Mouse (Mus musculus) granulocyte monocyte progenitor cell, adult 5-6 weeks (primary cell): ENCODE measurements around the gene Rpl34. TPM values are rescaled to one million over a fixed set of nuclear protein-coding genes. Genes with fewer than 3 reads are reported as not detected.
A peak's percentile ranks its signal among the peaks of the same experiment; 100 is the strongest.

Experiments used
- ATAC-seq: replicated peaks from 2 replicates; pipeline ENCODE4 v1.8.0; 2016; ENCODE audit warnings: mild to moderate bottlenecking, moderate TSS enrichment, inconsistent platforms; ENCODE audit not compliant: poor library complexity, severe bottlenecking
- total RNA-seq, 2 experiments: library from RNA; stranded (forward) in 1 of 2; stranded (reverse) in 1 of 2; fragments of 200-712, 200-1000 nt in 1 of 2; fragments of >200 nt in 1 of 2; fragmentation: Nextera tagmentation in 1 of 2; gene quantifications; 2 replicates each; pipeline ENCODE4 v1.2.3; 2014 to 2017

The Rpl34 gene
- total RNA-seq, 2 experiments from 2014 or later: 2,686 to 2,815 TPM

- peak; percentile 87 for ATAC-seq
These were observed 15.2 kb downstream of the Rpl34 start for GRCm38 (mm10) chr3:130714775-130715568.

- no peak for ATAC-seq
These were observed 17.3 kb downstream of the Rpl34 start for GRCm38 (mm10) chr3:130712891-130713290.

GRCm38 (mm10) chr3:130710103-130710502 is 20.1 kb downstream of the Rpl34 start:
- ATAC-seq: no peak

GRCm38 (mm10) chr3:130708967-130709924 is 21.0 kb downstream of the Rpl34 start, which contains the start of gene Ostc:
Gene Ostc, minus strand, starts transcription at chr3:130709444.
- peak; percentile 92 for ATAC-seq

- peak; percentile 27 for ATAC-seq
These were observed 21.7 kb downstream of the Rpl34 start for GRCm38 (mm10) chr3:130708529-130708928.

- no peak for ATAC-seq
These were observed 27.9 kb downstream of the Rpl34 start for GRCm38 (mm10) chr3:130702289-130702688.

GRCm38 (mm10) chr3:130697622-130698021 is 32.6 kb downstream of the Rpl34 start:
- no peak for ATAC-seq

GRCm38 (mm10) chr3:130694705-130695104 is 35.5 kb downstream of the Rpl34 start:
- peak; percentile 38; the same call in 1 of the 2 replicates for ATAC-seq

- no peak for ATAC-seq
These were observed 36.1 kb downstream of the Rpl34 start for GRCm38 (mm10) chr3:130694041-130694593.

GRCm38 (mm10) chr3:130691596-130692170 is 38.5 kb downstream of the Rpl34 start:
- ATAC-seq: peak; percentile 43

- peak; percentile 70 for ATAC-seq
These were observed 39.2 kb downstream of the Rpl34 start for GRCm38 (mm10) chr3:130690834-130691595.

- ATAC-seq: peak; percentile 32; the same call in 1 of the 2 replicates
These were observed 40.6 kb downstream of the Rpl34 start for GRCm38 (mm10) chr3:130689630-130690029.

- ATAC-seq: no peak
These were observed 43.1 kb downstream of the Rpl34 start for GRCm38 (mm10) chr3:130687051-130687450.

GRCm38 (mm10) chr3:130685014-130685366 is 45.2 kb downstream of the Rpl34 start:
- no peak for ATAC-seq

GRCm38 (mm10) chr3:130684276-130685013 is 45.8 kb downstream of the Rpl34 start:
- ATAC-seq: no peak

GRCm38 (mm10) chr3:130683836-130684235 is 46.4 kb downstream of the Rpl34 start:
- ATAC-seq: no peak

GRCm38 (mm10) chr3:130682183-130682582 is 48.0 kb downstream of the Rpl34 start:
- no peak for ATAC-seq

- ATAC-seq: no peak
These were observed 49.0 kb downstream of the Rpl34 start for GRCm38 (mm10) chr3:130681226-130681625.
